Mouse (Mus musculus): ENCODE data around the gene Pmepa1.

GRCm38 (mm10) chr2:173232766-173233099 is 43.6 kb downstream of the Pmepa1 start:
- TF ChIP-seq CTCF (IDR thresholded peaks at IDR 0.05; ENCODE audit: insufficient read depth, low read depth, low read length) (no peak), POLR2A (IDR thresholded peaks at IDR 0.05; ENCODE audit: insufficient read depth, low read depth, low read length) (no peak)

Data from olfactory bulb, adult 2 months (tissue).